Mouse (Mus musculus): ENCODE measurements around the gene Il2rg. TPM values are rescaled to one million over a fixed set of nuclear protein-coding genes. Genes with fewer than 3 reads are reported as not detected.

Il2rg gene
- 1,000 to 10,000 TPM; 2,002 to 2,386 TPM for polyA plus RNA-seq (2017; shearing (Covaris generic))

DNA sequence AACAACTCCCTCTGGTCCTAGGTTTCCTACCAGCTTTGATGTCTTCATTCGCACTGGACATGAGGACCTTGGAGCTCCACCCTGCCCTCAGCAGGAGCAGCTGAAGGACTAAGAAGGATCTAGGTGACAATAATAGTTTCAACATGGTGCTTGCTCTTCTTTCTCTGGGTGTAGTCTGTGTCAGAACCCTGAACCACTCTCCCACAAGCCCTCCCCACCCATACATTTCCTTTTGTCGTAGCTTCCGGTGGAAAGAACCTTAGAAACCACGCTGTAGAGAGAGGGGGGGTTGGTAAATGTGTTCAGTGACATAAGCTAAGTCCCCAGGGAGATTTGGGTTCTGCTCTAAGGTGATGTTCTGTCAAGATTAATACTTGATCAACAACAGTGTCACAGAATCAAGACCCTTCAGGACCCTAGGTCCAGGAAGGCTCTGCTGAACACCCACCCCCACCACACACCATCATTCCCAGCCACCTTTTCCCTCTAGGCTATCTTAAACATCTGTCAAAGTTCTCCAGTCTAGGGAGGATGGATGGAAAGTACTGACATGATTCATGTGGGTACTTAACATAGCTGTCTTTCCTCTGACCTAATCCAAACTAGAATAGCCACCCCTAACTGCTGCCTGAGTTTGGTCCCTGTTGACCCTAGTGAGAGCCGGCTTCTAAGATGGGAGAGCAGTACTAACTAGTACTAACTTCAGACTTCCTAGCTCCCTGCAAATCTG, at the start of gene Il2rg:
Gene Il2rg (minus strand): TSS at position 231 of the 730 bp plus-strand sequence.
- ATAC-seq: peak; percentile 92

DNA sequence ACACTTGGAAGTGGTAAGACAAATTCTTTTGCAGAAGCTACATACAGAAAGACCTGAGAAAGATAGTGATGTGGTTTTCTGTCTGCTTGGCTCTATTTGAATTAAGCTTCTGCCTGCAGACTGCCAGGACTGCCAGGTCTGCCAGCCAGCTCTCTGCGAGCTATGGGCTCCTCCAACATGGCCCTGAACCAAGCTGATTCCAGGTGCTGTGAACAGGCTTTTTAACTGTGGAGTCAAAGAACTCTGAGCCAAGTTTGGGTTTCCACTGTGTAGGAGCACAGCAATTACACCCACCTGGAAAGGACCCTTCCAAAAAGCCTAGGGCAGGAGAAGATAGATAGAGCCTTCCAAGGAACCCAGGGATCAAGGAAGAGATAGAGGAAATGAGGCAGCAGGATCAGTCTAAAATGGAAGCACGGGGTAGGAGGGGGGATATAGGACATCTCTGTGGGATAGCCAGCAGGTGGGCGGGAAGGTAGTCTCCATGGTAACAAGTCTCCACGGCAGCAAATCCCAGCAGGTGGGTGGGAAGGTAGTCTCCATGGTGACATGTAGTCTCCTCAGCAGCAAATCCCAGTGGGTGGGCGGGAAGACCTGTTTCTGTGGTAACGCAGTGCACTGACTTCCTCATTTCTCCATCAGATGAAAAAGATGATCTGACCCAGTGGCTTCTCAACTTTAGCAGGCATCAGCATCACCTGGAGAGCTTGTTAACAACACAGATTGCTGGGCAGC, 45.7 kb upstream of the Il2rg start:
- ATAC-seq: no peak

DNA sequence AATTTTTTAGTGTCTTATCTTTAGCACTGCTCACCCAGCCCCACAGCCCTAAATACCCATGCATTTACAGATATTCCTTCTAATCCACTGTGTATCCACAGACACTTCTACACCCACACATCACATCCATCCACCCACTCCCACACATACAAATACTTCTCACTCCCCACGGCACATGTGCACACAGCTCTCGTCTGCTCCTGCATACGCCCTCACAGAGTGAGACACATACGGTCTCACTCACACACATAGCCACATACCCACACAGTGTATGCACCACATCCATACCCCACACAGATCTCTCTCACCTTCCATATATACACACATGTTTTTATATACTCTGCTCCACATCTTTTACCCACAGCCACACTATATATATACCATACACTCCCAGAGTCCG, 41.2 kb upstream of the Il2rg start:
- ATAC-seq: no peak

DNA sequence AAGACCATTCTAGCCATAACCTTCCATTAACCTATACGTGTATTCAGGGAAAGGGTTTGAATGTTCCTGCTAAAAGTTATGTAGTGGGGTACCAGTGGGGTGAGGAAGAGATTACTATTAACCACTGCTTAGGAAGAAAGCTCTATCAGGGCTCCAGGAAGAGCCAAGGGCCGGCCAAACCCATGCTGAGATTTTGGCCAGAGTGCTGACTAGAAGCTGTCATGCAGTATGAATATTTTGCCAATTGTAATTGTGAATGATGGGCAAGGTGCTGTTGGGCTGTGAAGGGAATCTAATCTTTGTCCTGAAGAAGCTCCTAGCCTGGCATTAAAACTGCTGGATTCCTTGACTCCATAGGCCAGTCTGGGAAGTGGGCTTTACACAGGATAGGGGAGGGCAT, 36.6 kb upstream of the Il2rg start:
- ATAC-seq: no peak

DNA sequence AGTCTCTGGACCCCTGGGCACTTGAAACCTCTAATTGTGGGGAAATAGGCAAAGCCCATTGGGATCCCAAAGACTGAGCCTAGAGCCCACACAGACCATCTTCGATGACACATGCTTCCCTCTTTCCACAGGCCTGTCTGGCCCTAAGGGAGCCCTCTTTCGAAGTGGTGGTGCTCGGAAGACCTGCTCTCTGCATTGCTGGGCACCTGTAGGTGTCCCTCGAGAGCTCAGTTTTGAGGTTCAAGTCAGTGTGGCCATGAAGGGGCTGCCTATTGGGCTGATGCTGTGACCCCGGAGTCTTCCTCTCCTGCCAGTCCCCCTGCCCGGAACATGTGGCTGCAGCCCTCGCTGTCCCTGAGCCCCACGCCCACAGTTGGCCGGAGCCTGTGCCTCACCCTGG, 33.6 kb upstream of the Il2rg start:
- ATAC-seq: no peak

DNA sequence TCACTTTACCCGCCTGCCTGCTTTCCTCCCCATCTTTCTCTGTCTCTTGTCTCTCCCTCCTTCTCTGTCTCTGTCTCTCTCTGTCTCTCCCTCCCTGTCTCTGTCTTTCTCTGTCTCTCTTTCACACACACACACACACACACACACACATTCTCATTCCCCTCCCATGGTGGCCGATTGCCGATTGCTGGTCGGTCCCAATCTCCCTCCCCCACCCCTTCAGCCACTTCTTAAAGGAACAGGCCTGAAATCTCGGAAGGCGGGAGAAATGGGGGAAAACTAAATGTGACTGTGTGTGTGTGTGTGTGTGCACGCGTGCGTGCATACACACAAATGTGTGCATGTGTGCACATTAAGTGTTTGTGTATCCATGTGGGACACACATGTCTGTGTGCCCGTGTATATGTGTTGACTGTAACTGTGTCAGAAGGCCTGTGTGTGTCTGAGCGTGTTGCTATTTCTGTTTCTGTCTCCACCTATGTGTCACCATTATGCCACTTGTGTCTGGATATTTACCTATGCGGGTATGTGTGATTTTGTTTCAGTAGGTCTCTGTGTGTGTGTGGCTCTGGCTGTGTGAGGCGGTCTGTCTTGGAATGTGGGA, 32.5 kb upstream of the Il2rg start:
- no peak for ATAC-seq

DNA sequence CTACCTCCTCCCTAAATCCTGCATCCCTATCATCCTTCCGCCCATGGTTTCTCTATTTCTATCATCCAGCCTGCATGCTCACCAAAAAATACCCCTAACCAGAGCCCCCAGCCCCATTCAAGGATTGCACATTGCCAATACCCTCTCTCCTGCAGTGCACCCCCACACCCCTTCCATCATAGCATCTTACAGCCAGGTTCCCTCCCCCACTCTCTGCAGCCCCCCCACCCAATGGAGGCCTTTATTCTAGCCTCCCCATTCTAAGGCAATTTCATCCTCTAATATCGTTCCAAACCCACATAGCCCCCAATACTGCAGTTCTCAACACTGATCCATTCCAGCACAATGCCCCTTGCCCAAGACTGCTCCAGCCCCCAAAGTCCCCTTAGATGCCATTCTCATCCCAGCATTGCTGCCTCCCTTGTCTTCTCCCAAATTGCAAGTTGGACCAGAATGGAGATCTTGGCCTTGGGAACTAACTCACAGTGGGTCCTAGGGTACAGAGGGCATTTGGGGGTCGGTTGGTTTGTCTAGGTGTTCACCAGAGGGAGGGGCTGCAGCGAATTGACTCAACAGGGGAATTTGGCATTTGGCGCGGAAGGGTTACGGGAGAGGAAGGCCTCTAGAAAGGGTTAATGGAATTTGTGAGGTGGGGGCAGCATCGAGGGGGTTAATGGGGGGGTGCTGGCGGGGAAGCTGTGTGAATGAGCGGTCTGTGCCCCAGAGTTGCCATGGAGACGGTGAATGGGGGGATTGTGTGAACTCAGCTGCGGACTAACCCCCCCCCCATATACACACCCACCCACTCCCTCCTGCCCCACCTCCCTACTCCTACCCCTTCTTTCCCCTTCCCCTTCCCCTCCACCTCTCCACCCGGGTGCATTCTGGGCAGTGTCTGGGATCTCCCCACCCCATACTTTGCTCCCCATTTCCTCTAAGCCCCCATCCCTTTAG, 31.7 kb upstream of the Il2rg start:
- no peak for ATAC-seq

DNA sequence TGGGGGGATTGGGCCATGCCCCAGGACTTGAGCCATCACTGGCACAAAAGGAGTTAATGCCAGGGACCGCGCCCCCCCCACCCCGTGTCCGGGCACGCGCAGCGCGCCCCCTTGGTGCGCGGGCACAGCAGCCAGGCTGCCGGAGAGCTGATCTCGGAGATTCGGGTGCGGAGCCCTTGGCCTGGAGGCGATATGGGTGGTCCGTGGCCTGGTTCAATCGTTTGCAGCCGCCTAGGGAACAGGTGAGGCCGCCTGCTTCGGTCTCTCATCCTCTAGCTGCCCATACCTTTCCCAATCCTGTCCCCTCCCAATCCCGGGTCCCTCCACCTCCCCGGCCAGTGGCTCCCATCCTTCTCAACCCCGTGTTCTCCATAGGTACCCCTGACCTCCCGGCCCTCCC, 31.0 kb upstream of the Il2rg start, which contains the start of gene Nlgn3:
Gene Nlgn3 (plus strand): TSS at position 114 of the 400 bp plus-strand sequence.
- no peak for ATAC-seq

DNA sequence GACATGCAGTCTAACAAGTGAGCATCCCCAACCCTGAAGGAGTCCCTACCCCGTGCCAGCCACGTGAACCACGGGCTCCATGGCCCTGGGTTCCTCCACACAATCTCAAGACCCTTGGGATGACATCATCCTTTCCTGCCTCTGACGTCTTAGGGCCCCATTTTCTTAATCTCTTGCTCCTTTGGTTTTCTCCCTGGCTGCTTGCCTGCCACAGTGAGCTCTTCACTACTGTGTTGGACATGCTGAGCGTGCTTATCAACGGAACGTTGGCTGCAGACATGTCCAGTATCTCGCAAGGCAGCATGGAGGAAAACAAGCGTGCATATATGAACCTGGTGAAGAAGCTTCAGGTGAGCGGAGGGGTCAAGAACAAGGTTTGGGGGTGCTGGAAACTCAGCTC, 22.1 kb upstream of the Il2rg start:
- ATAC-seq: no peak

DNA sequence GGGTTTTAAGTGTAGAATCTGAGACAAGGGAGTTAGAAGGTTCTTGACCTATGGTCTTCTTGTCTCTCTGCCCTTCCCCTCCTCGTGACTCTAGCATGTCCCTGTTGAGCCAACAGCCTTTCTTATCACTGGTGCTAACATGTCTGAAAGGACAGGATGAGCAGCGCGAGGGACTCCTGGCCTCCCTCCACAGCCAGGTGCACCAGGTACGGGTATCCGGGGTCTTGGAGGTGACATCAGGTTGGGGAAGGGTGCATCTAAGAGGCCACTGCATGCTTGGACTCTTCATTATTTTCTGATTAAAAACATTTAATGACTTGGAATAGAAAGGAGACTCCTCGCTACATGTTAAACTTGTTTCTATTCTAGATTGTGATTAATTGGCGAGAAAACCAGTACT, 21.0 kb upstream of the Il2rg start:
- ATAC-seq: no peak

DNA sequence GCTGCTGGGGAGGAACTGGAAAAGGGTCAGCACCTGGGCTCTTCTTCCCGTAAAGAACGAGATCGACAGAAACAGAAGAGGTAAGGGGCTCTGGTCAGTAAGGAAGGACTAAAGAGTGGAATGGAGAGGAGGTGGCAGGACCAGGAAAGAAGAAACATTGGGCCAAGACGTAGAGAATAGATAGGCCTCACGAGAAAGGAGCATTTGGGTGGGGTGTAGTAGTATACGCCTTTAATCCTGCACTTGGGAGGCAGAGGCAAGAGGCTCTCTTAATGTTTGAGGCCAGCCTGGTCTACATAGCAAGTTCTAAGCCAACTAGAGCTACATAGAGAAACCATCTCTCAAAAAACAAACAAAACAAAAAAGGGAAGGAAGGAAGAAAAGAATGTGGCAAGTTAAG, 20.4 kb upstream of the Il2rg start:
- ATAC-seq: no peak

DNA sequence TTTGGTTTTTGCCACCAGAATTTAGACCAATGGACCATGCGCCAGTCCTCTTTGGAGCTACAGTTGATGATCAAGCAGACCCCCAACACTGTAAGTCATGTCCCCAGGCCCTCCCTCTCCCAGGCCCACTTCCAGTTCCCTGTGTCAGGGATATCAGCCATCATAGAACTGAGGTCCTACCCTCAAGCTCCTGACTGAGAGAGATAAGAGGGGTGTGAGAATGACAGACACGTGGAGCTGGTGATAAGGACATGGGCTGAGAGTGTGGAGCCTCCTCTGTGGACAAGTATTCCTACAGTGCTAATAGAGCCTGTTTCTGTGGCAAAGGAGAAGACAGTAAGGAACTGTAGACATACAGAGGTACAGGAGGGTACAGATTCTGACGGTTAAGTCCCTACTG, 19.5 kb upstream of the Il2rg start:
- ATAC-seq: no peak

DNA sequence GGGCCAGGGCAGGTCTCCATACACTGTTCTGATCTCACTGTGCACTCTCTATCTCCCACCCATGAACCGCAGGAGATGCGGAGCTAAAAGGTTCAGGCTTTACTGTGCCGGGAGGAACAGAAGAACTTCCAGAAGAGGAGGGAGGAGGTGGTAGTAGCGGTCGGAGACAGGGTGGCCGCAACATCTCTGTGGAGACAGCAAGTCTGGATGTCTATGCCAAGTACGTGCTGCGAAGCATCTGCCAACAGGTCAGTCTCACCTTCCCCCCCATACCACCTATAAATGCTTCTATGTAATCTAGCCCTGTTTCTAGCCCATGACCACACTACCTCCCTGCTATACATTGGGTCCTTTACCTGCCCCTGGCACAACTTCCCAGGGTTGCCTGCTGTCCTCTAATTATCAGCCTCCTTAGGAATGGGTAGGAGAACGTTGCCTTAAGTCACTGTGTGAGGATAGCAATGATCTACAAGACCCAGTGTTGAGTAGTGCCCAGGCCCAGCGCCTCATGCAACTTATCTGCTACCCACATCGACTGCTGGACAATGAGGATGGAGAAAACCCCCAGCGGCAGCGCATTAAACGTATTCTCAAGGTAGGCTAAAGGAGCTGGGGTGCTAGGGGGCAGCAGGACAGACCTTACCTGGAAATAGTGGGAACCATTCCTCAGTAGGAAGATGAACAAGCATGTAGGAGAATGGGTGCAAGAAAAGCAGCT, 18.1 kb upstream of the Il2rg start:
- no peak for ATAC-seq

DNA sequence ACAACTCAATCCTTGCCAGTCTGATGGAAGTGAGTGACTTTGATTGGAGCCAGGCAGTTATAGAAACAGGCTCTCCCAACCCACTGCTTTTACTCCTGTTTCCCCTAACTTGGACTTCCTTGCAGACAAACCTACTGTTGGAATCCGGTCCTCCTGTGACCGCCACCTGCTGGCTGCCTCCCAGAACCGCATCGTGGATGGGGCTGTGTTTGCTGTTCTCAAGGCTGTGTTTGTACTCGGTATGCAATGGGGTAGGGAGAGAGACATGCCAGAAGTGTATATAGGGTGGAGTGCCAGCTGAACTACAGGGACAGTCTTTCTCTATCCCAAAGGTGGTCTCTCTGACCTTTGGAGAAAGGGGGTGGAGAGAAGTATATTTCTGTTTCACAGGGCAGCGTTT, 17.5 kb upstream of the Il2rg start:
- ATAC-seq: peak; percentile 75

DNA sequence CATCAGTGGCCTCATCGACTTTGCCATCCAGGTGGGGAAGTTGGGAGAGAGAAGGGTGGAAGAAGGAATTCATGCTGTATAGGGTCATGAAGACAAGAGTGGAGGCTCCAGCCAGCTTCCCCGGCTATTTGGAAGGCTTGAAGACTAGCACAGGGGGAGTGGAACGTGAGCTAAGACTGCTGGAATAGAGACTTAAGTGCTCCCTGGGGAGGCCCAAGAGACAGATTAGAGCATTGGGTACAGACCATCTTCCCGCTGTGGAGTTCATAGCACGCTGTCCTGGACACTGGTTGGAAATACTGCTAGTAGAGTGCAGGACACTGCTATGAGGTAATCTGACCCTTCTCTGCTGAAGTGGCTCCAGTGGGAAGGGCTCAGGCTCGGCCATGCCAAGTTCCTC, 14.8 kb upstream of the Il2rg start:
- no peak for ATAC-seq

DNA sequence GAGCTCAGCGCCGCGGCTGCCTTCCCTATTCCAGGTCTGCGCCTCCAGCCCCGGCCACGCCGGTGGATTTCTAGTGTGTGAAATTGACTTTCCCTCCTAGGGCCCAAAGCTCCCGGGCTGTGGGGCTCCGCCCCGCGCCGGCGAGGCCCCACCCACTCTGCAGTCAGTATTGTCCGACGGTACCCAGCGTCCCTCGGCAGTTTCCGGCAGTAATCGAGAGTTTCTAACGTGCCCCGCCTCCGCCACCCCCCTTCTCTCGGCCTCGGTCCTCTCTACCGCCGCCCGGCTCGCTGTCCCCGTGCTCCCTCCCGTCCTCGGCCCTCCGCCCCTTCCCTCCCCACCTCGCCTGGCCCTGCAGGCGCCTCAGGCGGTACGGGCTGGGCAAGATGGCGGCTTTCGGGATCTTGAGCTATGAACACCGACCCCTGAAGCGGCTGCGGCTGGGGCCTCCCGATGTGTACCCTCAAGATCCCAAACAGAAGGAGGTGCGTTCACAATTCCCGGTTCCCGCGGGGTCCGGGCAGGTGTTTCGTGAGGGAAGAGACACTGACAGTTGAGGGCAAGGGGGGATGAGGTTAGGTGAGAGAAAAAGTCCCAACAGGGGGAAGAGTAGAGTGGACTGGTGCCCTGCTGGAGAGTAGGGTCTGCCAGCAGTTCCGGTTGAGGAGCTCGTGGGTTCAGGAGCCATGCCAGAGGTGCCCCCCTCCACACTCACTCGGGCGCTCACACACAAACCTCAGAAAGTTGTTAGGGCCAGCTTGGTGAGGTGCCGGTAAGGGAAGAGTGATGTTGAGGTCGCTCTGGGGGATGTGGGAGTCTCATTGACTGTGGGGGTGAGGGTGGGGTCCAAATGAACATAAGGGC, 6.1 kb upstream of the Il2rg start, which contains the start of gene Med12:
Gene Med12 (plus strand): TSS at position 156 of the 864 bp plus-strand sequence.
- ATAC-seq: peak; percentile 93

DNA sequence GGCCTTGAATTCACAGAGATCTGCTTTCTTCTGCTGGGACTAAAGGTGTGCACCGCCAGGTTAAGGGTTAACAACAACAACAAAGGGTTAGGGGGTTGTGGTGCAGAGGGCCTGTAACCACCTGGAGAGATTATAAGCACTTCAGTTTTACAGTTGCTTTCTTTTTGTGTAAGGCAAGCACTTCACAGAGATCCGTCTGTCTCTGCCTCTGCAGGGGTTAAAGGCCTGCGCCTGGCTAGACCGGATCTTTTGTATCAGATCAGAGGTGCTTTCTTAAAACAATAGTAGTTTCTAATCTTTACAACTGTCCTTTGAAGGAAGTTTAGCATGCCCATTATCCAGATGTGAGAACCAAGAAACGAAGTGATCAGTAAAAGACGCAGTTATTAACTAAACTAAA, 5.4 kb upstream of the Il2rg start:
- peak; percentile 33 for ATAC-seq

DNA sequence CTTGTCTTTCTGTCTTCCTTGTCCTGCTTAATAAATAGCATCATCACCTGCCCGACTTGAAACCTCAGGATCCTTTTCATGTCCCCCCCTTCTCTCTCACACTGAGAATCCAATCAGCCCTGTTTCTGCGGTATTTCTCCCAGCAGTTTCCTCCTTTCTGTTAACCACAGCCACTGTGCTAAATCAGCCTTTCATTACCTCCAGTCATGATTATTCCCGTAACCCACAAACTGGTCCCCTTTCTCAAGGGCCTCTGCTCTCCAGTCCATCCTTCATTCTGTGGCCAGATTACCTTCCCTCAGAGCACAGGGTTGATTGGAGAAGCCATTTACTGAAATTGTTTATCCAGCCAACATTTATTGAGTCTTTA, 685 bp upstream of the Il2rg start, which contains the start of gene Gm20489:
Gene Gm20489 (minus strand): TSS at position 269 of the 370 bp plus-strand sequence.
- ATAC-seq: peak; percentile 4

DNA sequence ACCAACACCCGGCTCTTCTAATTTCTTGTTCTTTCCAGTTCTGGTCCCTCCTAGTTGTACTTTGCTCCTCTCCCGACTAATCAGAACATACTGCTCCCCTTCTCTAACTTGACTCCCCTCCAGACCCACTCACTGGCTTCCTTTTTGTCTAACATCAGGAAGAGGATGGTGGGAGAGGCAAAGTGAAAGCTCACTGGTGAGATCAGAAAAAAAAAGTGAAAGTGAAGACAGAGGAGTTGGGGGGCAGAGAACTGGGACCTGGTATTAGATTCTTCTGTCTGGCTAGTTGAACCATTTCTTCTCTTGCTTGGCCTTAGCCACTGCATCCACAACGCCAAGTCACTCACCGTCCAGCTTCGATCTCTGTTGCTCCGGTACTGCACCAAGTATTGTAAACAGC, 1.4 kb downstream of the Il2rg start:
- no peak for ATAC-seq

DNA sequence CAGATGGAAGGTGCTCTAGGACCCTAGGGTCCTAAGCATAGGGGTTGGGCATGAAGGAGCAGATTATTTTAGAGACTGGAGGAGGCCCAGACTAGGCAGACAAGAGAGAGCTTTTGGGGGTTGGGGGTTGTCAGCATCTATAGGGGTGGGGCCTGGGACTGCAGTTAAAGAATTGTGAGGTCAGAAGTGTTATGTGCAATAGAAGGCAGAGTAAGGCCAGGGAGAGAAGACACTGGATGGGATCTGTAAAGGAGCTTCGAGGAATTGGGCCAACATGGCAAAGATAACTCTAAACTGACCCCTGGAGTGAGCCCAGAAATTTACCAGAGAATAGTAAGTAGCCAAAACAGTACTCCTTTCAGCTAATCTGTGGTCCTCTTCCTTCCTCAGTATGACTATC, 4.2 kb downstream of the Il2rg start, which contains the start of gene Gm614:
Gene Gm614 (minus strand): TSS at position 101 of the 400 bp plus-strand sequence.
- no peak for ATAC-seq
